Mouse (Mus musculus): ENCODE measurements around the gene Ssh3.

Gene Ssh3

DNA sequence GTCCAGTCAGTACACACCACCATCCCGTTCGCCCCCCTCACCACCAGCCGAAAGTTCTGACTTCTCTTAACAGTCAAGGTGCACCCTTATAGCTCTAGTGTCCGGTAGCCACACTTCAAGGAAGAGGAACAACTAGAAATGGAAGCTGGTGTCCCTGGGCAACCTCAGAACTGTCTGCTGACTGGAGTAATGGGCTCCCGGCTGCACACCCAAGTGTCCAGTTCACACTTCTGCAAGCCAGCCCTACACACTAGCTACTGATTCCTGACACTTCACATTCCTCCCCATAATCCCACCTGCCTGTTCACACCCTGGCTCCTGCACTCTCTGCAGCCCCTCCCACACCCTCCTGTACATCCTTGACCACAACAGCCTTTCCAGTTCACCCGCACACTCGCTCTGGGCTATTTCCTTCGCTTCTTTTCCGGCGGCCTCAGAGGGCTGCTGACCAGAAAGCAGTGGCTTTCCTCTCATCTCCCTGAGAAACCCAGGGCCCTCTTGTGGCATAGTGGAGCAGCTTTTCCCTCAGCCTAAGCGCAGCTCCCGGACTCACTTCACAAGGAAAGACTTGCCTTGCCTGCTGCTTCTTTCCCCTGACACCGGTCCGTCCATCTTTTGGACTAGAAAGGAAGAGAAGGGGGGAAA, 52.8 kb downstream of the Ssh3 start:
- no peak for DNase-seq (ENCODE audit: low spot score)

- no peak for DNase-seq (ENCODE audit: low spot score)
Measured at GRCm38 (mm10) chr19:4215451-4215840, 53.5 kb downstream of the Ssh3 start.

GRCm38 (mm10) chr19:4214771-4215450, 54.1 kb downstream of the Ssh3 start:
- no peak for DNase-seq (ENCODE audit: low spot score)

GRCm38 (mm10) chr19:4214071-4214770, 54.8 kb downstream of the Ssh3 start, which contains the start of the genes Clcf1 and AC109138.7:
TSS of gene Clcf1 (plus strand) at chr19:4214238.
TSS of gene AC109138.7 (plus strand) at chr19:4214357.
- peak; percentile 49 for DNase-seq (ENCODE audit: low spot score)

GRCm38 (mm10) chr19:4213524-4213974, 55.4 kb downstream of the Ssh3 start:
- no peak for DNase-seq (ENCODE audit: low spot score)

GRCm38 (mm10) chr19:4211891-4212588, 56.9 kb downstream of the Ssh3 start:
- DNase-seq (ENCODE audit: low spot score), result no peak

Data from urinary bladder, postnatal 25 days (tissue).